Mouse (Mus musculus) stomach, embryonic 16.5 days (tissue): ENCODE results near the gene Me1. TPM values are rescaled to one million over a fixed set of nuclear protein-coding genes. Genes with fewer than 3 reads are reported as not detected.

Source experiments
- ATAC-seq: fragments of 200-750 bp; cut with Nextera tagmentation; 2 replicates; pipeline ENCODE4 v1.8.0; 2017; ENCODE audit warnings: moderate number of reproducible peaks, moderate TSS enrichment; ENCODE audit not compliant: insufficient read depth, low FRiP score
- H3K27ac ChIP-seq: fragments of 300-500 bp; sonication (generic); 2 replicates; pipeline ENCODE4 v1.5.1; 2014; ENCODE audit warnings: low read length
- H3K27me3 ChIP-seq: fragments of 300-500 bp; sonication (generic); 2 replicates; pipeline ENCODE4 v1.6.1; 2014; ENCODE audit warnings: low read length, control low read depth, mixed read lengths; ENCODE audit not compliant: control insufficient read depth, insufficient read depth
- H3K36me3 ChIP-seq: fragments of 300-500 bp; sonication (generic); 2 replicates; pipeline ENCODE4 v1.6.1; 2014; ENCODE audit warnings: low read length; ENCODE audit not compliant: control insufficient read depth, insufficient read depth
- H3K4me1 ChIP-seq: fragments of 300-500 bp; sonication (generic); 2 replicates; pipeline ENCODE4 v1.6.1; 2014; ENCODE audit warnings: low read length, control low read depth, mixed read lengths; ENCODE audit not compliant: control insufficient read depth, insufficient read depth
- H3K4me2 ChIP-seq: fragments of 300-500 bp; sonication (generic); 2 replicates; pipeline ENCODE4 v1.6.1; 2014; ENCODE audit warnings: low read depth, low read length, mixed read lengths
- H3K4me3 ChIP-seq: fragments of 300-500 bp; sonication (generic); replicated peaks from 2 replicates; pipeline ENCODE4 v1.5.1; 2014; ENCODE audit warnings: mild to moderate bottlenecking, low read length
- H3K9ac ChIP-seq: fragments of 300-500 bp; sonication (generic); 2 replicates; pipeline ENCODE4 v1.6.1; 2014; ENCODE audit warnings: low read length
- H3K9me3 ChIP-seq: fragments of 300-500 bp; sonication (generic); replicated peaks from 2 replicates; pipeline ENCODE4 v1.6.1; 2016; ENCODE audit warnings: low read length, control low read depth; ENCODE audit not compliant: control insufficient read depth
- WGBS: fragments of 180-500 bp; shearing (Covaris S2); extraction: QIAGEN DNeasy Blood & Tissue Kit; methylation state at CpG from one replicate; pipeline ENCODE4 v1.1.7; 2014; 5-methylcytosine and 5-hydroxymethylcytosine counted together
- polyA plus RNA-seq: library from polyadenylated mRNA; unstranded; fragments of >200 nt; fragmentation: Nextera tagmentation; extraction: Ambion mirVana; gene quantifications from 2 replicates; pipeline ENCODE4 v1.2.1, GENCODE M21; 2015

The Me1 gene
- polyA plus RNA-seq, 1 experiment from 2014 or later, result 26.6 TPM

GRCm38 (mm10) chr9:86679843-86680417 is 15.8 kb downstream of the Me1 start:
- H3K9ac ChIP-seq, result no peak overlapping the region
- H3K4me1 ChIP-seq, result peaks cover 8% of the 10 kb centered on the region; the same call in 1 of the 2 replicates
- 85% methylated on average over 11 of the region's 11 CpGs for WGBS
- H3K36me3 ChIP-seq, result no peaks in the 10 kb centered on the region
- no peak overlapping the region for H3K4me3 ChIP-seq
- no peak overlapping the region for H3K27ac ChIP-seq
- no peak for ATAC-seq
- no peaks in the 10 kb centered on the region for H3K27me3 ChIP-seq
- no peaks in the 10 kb centered on the region for H3K9me3 ChIP-seq
- no peak overlapping the region for H3K4me2 ChIP-seq

DNA sequence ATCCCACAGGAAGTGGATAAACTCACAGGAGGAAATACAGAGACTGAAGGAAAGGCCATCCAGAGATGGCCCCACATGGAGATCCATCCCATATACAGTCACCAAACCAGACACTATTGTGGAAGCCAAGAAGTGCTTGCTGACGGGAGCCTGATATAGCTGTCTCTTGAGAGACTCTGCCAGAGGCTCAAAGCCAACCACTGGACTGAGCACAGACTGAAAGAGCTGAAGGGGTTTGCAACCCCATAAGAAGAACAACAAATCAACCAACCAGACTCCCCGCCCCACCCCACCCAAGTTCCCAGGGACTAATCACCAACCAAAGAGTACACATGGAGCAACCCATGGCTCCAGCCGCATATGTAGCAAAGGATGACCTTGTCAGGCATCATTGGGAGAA is 19.5 kb downstream of the Me1 start:
- Histone ChIP-seq H3K4me3 (no peak overlapping the region), H3K36me3 (no peaks in the 10 kb centered on the region), H3K9ac (no peak overlapping the region), H3K4me1 (no peaks in the 10 kb centered on the region), H3K4me2 (no peak overlapping the region), H3K9me3 (no peaks in the 10 kb centered on the region), H3K27ac (no peak overlapping the region), H3K27me3 (no peaks in the 10 kb centered on the region)
- WGBS, result 79% methylated on average over 3 of the region's 3 CpGs
- ATAC-seq, result no peak

GRCm38 (mm10) chr9:86675426-86675825 is 20.3 kb downstream of the Me1 start:
- Histone ChIP-seq H3K4me1 (no peaks in the 10 kb centered on the region), H3K27ac (no peak overlapping the region)
- WGBS, result 82% methylated on average over 2 of the region's 2 CpGs

DNA sequence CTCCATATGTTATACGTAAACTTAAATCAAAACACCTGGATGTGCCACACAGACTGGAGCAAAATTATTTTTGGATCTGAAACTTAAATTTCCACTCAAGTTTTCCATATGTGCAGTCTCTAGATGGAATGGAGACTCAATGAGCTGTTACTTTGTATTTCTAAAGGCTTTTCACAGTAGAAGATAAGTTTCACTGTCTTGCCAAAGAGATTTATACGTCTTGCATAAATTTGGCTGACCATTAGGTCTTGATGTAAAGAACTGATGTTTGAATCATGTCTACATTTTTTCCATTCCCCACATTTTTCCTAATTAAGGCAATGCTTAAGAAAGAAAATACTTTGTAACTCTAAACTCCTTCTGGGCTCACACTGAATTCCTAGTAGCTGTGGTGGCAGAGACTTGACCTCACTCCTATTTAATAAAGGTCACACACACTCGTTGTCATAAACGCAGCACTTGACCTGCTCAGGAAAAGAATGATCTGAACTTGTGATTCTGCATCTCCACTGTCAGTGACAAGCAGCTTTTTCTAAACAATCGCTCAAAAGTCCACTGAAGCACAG is 22.8 kb downstream of the Me1 start:
- Histone ChIP-seq H3K27me3 (no peaks in the 10 kb centered on the region), H3K4me2 (no peak overlapping the region), H3K36me3 (no peaks in the 10 kb centered on the region), H3K4me3 (no peak overlapping the region), H3K9ac (no peak overlapping the region), H3K4me1 (peaks cover 5% of the 10 kb centered on the region; the same call in 1 of the 2 replicates), H3K9me3 (no peaks in the 10 kb centered on the region), H3K27ac (no peak overlapping the region)
- 57% methylated on average over 5 of the region's 5 CpGs for WGBS
- ATAC-seq, result no peak

More at GRCm38 (mm10) chr9:86675426-86675825, 20.3 kb downstream of the Me1 start:
- ATAC-seq, result no peak
- Histone ChIP-seq H3K4me3 (no peak overlapping the region), H3K36me3 (no peaks in the 10 kb centered on the region), H3K9me3 (no peaks in the 10 kb centered on the region), H3K4me2 (no peak overlapping the region), H3K9ac (no peak overlapping the region), H3K27me3 (no peaks in the 10 kb centered on the region)

DNA sequence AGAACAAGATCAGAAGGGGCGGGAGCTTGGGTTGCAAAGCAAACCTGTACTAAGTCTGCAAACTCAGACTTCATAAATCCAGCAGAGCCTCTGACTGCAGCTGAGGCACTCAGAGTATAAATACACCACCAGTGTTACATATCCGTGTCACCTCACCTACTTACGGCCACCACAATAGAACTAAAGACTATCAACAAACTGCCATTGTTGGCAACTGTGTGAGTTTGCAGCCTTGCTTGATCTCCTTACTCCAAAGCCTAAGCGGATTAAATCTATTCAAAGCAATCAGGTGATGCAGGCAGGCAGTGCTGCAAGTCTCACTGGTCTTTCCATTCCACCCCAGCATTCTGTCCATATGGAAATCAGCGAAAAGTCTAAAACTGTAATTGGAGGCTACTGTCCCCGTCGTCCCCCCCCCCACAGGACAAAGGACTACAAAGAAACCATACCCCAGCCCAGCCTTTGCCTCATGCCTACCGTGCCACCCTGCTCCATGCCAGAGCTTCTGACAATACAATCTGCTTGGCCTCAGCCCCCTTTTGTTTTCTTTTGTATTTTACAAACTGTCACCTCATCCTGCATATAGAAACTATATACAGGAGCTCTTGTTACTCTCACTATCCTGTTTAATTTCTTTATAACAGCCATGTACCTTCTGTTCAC is 27.0 kb downstream of the Me1 start:
- Histone ChIP-seq H3K27me3 (no peaks in the 10 kb centered on the region), H3K36me3 (no peaks in the 10 kb centered on the region), H3K27ac (no peak overlapping the region), H3K9me3 (no peaks in the 10 kb centered on the region), H3K4me1 (peaks cover 5% of the 10 kb centered on the region; the same call in 1 of the 2 replicates), H3K9ac (no peak overlapping the region), H3K4me3 (no peak overlapping the region), H3K4me2 (no peak overlapping the region)
- no peak for ATAC-seq
- 47% methylated on average over 8 of the region's 8 CpGs for WGBS

GRCm38 (mm10) chr9:86667138-86667750 is 28.5 kb downstream of the Me1 start:
- Histone ChIP-seq H3K4me3 (no peak overlapping the region), H3K27ac (peak overlapping the region; percentile 2; the same call in 1 of the 2 replicates), H3K9ac (no peak overlapping the region), H3K4me1 (peaks cover 5% of the 10 kb centered on the region; the same call in 1 of the 2 replicates), H3K4me2 (no peak overlapping the region), H3K36me3 (no peaks in the 10 kb centered on the region), H3K27me3 (no peaks in the 10 kb centered on the region), H3K9me3 (no peaks in the 10 kb centered on the region)
- no peak for ATAC-seq
- 52% methylated on average over 7 of the region's 7 CpGs for WGBS

DNA sequence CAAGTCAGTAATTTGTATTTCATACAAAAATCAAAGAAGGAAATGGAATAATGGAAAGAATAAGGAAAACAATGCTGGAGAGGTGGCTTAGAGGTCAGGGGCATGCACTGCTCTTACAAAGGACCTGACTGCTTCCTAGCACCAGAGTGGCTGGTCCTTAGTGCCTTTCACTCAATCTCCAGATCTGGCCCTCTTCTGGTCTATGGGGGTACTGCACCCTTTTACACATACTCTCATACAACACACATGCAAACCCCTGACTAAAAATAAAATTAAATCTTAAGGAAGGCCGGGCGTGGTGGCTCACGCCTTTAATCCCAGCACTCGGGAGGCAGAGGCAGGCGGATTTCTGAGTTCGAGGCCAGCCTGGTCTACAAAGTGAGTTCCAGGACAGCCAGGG is 34.1 kb downstream of the Me1 start:
- Histone ChIP-seq H3K9me3 (no peaks in the 10 kb centered on the region), H3K27ac (no peak overlapping the region), H3K36me3 (no peaks in the 10 kb centered on the region), H3K9ac (no peak overlapping the region), H3K27me3 (no peaks in the 10 kb centered on the region), H3K4me3 (no peak overlapping the region), H3K4me2 (no peak overlapping the region), H3K4me1 (no peaks in the 10 kb centered on the region)
- WGBS, result 93% methylated on average over 6 of the region's 6 CpGs
- no peak for ATAC-seq

DNA sequence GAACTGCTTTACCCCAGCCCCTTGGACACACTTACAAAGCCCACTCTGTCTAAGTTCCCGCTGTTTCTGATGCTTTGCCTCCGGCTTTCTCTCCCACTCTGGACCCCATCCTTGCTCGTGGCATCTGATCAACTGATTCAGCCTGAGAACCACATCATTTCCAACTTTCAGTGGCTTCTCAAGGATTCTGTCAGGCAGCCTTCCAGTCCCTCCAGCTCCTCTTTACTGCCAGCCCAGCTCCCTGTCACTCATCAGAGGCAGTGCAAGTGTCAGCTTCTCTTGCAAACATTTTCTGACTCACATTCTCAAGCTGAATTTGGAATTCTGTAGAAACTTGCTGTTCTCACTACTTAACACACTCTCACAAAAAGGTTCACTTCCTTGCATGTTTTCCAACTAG is 34.5 kb downstream of the Me1 start:
- ATAC-seq, result no peak
- H3K27me3 ChIP-seq, result no peaks in the 10 kb centered on the region
- H3K4me1 ChIP-seq, result no peaks in the 10 kb centered on the region
- no peaks in the 10 kb centered on the region for H3K9me3 ChIP-seq
- H3K36me3 ChIP-seq, result no peaks in the 10 kb centered on the region
- H3K9ac ChIP-seq, result no peak overlapping the region
- no peak overlapping the region for H3K27ac ChIP-seq
- no peak overlapping the region for H3K4me3 ChIP-seq
- no peak overlapping the region for H3K4me2 ChIP-seq
- WGBS, result 97% methylated on average over 3 of the region's 3 CpGs

DNA sequence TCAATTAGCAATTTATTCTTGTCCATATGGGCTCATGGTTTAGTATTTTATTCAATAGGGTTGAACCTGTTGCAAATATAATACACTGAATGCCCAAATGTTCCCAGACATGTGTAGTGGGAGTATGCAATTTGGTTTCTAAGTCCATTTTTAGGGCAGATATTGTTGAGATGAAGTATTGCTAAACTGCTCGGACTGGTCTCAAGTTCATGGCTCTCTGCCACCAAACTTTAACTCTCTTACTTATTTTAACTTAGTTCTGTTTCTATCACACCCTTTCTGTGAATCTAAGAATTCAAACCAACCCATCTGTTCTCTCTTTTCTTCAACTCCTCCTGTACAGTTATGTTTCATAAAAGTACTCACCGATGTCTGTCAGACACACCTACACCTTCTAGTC is 35.4 kb downstream of the Me1 start:
- no peak overlapping the region for H3K27ac ChIP-seq
- 79% methylated on average over 2 of the region's 2 CpGs for WGBS
- ATAC-seq, result no peak
- no peaks in the 10 kb centered on the region for H3K36me3 ChIP-seq
- no peaks in the 10 kb centered on the region for H3K9me3 ChIP-seq
- no peak overlapping the region for H3K9ac ChIP-seq
- no peaks in the 10 kb centered on the region for H3K4me1 ChIP-seq
- no peak overlapping the region for H3K4me3 ChIP-seq
- no peaks in the 10 kb centered on the region for H3K27me3 ChIP-seq
- H3K4me2 ChIP-seq, result no peak overlapping the region
